Mouse (Mus musculus): Measurements from ENCODE around the gene Cant1. TPM values are rescaled to one million over a fixed set of nuclear protein-coding genes. Genes with fewer than 3 reads are reported as not detected.

Gene Cant1
- polyA plus RNA-seq, 1 experiment from 2014 or later, result 33.4 TPM

DNA sequence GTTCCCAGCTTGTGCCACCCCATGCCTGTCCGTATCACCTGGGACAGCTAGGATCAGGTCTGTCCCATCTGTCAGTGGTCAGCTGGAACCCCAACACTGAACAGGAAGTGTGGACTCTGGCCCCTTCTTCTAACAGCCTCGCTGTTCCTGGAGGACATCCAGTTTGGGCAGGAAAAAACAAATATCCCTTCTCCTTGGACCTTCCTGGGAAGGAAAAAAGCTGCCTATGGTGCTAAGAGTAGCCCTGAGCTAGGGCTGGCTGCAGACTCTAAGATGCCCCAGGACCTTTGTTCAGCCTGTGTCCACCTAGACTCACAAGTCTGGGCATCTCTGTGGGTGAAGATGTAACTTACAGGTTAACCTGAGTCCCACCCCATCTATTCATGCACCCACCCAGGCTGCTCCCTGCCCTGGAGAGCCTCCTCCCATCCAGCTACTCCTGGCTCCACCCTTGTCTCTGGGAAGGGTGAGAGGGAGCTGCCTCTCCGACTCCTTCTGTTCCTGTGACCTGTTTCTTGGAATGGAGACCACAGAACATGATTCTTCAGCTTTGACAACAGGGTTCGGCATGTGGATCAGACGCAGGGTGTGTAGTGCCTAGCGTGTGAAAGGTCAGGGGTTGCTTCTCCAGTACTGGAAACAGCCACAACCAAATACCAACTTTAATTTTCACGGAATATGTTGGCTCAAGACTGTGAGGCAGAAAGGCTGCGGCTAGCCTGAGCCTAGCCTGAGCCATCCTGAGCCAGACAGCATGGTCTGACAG is 10.2 kb upstream of the Cant1 start:
- peak overlapping the region; percentile 37 for H3K4me3 ChIP-seq
- no peak for ATAC-seq (ENCODE audit: insufficient number of reproducible peaks, insufficient read depth, low FRiP score, low TSS enrichment)
- H3K9me3 ChIP-seq, result no peaks in the 10 kb centered on the region
- H3K9ac ChIP-seq, result peak overlapping the region; percentile 52
- 50% methylated on average over 8 of the region's 8 CpGs for WGBS
- peak overlapping the region; percentile 32 for H3K27ac ChIP-seq
- H3K4me2 ChIP-seq (replicated peaks), result peak overlapping the region; percentile 53
- no peaks in the 10 kb centered on the region for H3K27me3 ChIP-seq
- peaks cover 54% of the 10 kb centered on the region for H3K4me1 ChIP-seq
- H3K36me3 ChIP-seq, result no peaks in the 10 kb centered on the region

DNA sequence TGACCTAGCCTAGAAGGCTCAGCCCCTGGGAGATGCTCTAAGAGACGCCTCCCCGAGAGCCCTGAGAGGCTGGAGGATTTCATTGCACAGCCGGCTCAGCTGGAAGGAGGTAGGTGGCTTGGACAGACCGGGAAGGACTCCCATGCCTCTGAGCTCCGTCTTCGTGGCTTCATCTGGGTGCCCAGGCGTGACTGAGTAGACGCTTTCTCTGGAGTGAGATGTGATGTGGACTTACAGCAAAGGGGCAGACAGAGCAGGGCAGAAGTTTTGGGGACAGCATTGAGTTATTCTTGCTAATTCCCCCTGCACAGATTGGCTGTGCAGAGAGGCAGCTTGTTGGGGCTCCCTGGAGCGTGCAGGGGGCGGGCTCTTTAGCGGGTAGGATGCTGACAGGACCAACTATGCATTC is 9.6 kb upstream of the Cant1 start:
- no peak for ATAC-seq (ENCODE audit: insufficient number of reproducible peaks, insufficient read depth, low FRiP score, low TSS enrichment)
- Histone ChIP-seq H3K36me3 (no peaks in the 10 kb centered on the region), H3K4me1 (peaks cover 54% of the 10 kb centered on the region), H3K27me3 (no peaks in the 10 kb centered on the region), H3K9ac (peak overlapping the region; percentile 52), H3K27ac (peak overlapping the region; percentile 84), H3K9me3 (no peaks in the 10 kb centered on the region), H3K4me2 (replicated peaks) (peak overlapping the region; percentile 53), H3K4me3 (peak overlapping the region; percentile 37)
- WGBS, result 5% methylated on average over 11 of the region's 11 CpGs

DNA sequence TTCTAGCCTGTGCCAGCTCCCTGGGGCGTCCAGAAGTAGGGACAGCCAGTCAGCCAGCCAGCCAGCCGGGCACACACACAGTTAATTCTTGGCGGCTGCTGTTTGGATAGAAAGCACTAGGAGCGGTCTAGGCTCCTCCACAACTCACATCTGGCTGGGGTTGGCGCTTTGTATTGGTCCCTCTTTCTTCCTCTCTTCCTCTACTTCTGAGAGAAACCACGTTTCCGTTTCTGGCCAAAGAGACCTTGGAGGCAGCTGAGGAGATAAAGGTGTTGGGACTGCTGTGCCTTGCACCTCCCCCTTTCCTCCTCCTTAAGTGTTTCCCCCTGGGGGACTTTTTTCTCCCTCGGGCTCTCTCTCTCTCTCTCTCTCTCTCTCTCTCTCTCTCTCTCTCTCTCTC is 9.1 kb upstream of the Cant1 start, which contains the start of gene C1qtnf1:
TSS of gene C1qtnf1 (plus strand) at position 218 of the 400 bp plus-strand sequence.
- Histone ChIP-seq H3K9me3 (no peaks in the 10 kb centered on the region), H3K36me3 (no peaks in the 10 kb centered on the region), H3K4me1 (peaks cover 51% of the 10 kb centered on the region), H3K4me2 (replicated peaks) (peak within 1 kb of the TSS; percentile 53), H3K27ac (peak within 1 kb of the TSS; percentile 84), H3K9ac (peak within 1 kb of the TSS; percentile 52), H3K4me3 (peak within 1 kb of the TSS; percentile 37), H3K27me3 (no peaks in the 10 kb centered on the region)
- no peak for ATAC-seq (ENCODE audit: insufficient number of reproducible peaks, insufficient read depth, low FRiP score, low TSS enrichment)
- WGBS, result under 1% methylated on average over 8 of the region's 8 CpGs

DNA sequence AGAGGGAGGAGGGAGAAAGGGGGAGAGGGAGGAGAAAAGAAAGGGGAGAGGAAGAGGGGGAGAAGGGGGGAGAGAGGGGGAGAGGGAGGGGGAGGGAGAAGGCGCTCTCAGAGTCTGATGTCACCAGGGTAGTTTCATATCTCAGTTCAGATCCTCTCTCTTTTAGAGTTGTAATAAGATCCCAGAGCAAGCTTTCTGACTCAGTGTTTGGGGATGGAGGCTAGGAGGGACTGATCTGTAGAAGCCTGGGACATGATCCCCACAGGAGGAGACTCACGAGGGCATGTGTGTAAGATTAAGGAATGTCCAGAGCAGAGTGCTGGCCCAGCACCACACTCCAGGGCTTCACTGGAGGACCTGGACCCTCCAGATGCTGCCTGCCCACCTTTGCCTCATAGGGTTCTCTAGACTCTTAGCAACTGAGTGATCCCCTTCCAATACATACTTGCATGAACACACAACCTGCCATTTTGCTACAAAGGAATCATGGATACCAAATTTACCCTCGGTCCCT is 8.4 kb upstream of the Cant1 start:
- Histone ChIP-seq H3K27ac (peak overlapping the region; percentile 84), H3K4me3 (peak overlapping the region; percentile 37; the same call in 1 of the 2 replicates), H3K36me3 (no peaks in the 10 kb centered on the region), H3K9me3 (no peaks in the 10 kb centered on the region), H3K4me1 (peaks cover 51% of the 10 kb centered on the region), H3K4me2 (replicated peaks) (peak overlapping the region; percentile 53), H3K9ac (no peak overlapping the region), H3K27me3 (no peaks in the 10 kb centered on the region)
- no peak for ATAC-seq (ENCODE audit: insufficient number of reproducible peaks, insufficient read depth, low FRiP score, low TSS enrichment)
- WGBS, result 32% methylated on average over 3 of the region's 3 CpGs

DNA sequence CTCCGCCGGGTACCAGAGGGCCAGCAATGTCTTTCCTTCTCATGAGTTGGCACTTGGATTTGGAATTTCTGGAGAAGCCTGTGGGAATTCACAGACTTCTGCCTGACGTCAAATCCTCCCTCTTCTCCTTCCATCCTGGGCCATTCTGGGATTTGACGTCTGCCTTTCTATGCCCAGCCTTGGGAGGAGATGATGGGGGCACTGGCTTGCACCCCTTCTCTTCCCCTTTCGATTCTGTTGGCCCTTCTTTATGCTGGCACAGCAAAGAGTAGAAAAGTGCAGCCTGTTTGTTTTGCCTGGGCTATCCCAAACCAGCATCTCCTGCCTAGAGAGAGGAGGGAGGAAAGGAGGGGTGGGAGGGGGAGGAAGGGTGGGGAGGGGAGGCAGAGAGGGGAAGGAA is 7.9 kb upstream of the Cant1 start:
- 0 out of 2 replicates have a peak overlapping the region, but pooled peaks have one; percentile 15 for H3K9ac ChIP-seq
- H3K4me3 ChIP-seq, result no peak overlapping the region
- no peak for ATAC-seq (ENCODE audit: insufficient number of reproducible peaks, insufficient read depth, low FRiP score, low TSS enrichment)
- H3K27me3 ChIP-seq, result no peaks in the 10 kb centered on the region
- no peaks in the 10 kb centered on the region for H3K36me3 ChIP-seq
- H3K27ac ChIP-seq, result 0 out of 2 replicates have a peak overlapping the region, but pooled peaks have one; percentile 9
- no peaks in the 10 kb centered on the region for H3K9me3 ChIP-seq
- 78% methylated on average over 5 of the region's 5 CpGs for WGBS
- peaks cover 51% of the 10 kb centered on the region for H3K4me1 ChIP-seq
- H3K4me2 ChIP-seq (replicated peaks), result no peak overlapping the region

DNA sequence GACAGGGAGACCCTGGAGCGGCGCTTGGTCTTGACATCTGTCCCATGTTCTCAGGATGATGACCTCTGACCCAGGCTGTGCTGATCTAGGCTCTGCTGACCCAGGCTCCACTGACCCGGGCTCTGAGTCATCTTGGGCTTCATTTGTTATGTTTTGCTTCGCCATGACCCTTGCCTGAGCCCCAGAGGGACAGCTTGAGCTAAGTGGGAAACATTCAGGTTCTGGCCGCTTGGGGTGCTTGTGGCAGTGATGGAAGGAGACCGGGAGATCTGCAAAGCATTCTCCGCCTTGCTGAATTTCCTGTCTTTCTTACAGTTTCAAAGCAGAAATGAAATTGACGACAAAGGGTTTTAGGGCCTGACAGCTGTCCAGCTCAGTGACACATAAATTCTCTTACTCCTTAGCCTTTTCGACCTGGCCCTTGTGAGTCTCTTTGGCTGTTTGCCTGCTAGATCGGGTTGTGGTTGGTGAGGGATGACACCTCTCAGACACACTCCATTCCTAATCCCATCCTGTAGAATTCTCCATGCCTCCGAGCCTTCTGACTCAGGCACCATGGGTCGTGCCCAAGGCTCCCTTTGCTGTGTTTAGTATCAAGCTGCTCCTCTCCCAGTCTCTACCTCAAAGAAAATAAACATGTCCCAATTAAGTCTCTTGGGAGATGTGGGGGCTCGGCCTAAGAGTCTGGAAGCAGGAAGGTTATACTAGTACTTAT is 5.9 kb upstream of the Cant1 start:
- no peak overlapping the region for H3K27ac ChIP-seq
- H3K27me3 ChIP-seq, result no peaks in the 10 kb centered on the region
- no peak overlapping the region for H3K4me2 ChIP-seq (replicated peaks)
- H3K4me3 ChIP-seq, result no peak overlapping the region
- H3K36me3 ChIP-seq, result no peaks in the 10 kb centered on the region
- no peak overlapping the region for H3K9ac ChIP-seq
- no peak for ATAC-seq (ENCODE audit: insufficient number of reproducible peaks, insufficient read depth, low FRiP score, low TSS enrichment)
- WGBS, result 38% methylated on average over 13 of the region's 13 CpGs
- H3K9me3 ChIP-seq, result no peaks in the 10 kb centered on the region
- peaks cover 37% of the 10 kb centered on the region for H3K4me1 ChIP-seq

DNA sequence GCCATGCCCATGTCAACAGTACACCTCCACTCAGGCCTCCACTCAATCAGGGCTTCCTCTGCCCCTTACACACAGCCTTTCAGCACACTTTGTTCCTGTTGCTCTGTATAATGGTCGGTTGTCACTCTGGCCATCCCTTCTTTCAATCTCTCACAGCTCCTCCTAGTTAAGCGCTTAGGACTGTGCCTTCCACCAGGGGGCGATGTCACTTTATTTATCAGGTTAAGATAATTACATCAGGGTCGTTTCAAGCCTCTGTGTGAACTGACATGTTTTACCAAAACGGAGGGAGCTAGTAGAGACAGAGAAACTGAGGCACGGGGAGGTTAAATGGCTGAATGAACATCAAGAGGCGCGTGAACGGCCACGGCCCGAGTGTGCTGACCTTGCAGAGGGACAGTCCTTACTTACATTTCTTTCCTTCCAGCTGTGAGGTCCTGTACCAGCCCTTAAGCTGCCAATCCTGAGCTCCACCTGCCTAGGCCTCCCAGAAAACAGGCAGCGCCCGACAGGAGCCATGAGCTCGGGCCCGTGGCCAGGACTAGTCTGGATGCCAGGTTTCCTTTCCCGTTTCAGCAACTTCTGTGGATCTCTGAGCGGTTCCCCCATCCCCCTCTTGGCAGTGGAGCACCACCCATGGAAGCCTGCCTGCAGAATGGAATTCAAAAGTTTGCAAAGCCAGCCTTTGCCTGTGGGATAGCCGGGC is 4.5 kb upstream of the Cant1 start:
- 0 out of 2 replicates have a peak overlapping the region, but pooled peaks have one; percentile 5 for H3K4me3 ChIP-seq
- no peaks in the 10 kb centered on the region for H3K9me3 ChIP-seq
- ATAC-seq (ENCODE audit: insufficient number of reproducible peaks, insufficient read depth, low FRiP score, low TSS enrichment), result no peak
- peak overlapping the region; percentile 20; the same call in 1 of the 2 replicates for H3K9ac ChIP-seq
- H3K27me3 ChIP-seq, result no peaks in the 10 kb centered on the region
- peak overlapping the region; percentile 38 for H3K4me2 ChIP-seq (replicated peaks)
- H3K4me1 ChIP-seq, result peaks cover 32% of the 10 kb centered on the region
- no peak overlapping the region for H3K27ac ChIP-seq
- WGBS, result 6% methylated on average over 18 of the region's 18 CpGs
- no peaks in the 10 kb centered on the region for H3K36me3 ChIP-seq

DNA sequence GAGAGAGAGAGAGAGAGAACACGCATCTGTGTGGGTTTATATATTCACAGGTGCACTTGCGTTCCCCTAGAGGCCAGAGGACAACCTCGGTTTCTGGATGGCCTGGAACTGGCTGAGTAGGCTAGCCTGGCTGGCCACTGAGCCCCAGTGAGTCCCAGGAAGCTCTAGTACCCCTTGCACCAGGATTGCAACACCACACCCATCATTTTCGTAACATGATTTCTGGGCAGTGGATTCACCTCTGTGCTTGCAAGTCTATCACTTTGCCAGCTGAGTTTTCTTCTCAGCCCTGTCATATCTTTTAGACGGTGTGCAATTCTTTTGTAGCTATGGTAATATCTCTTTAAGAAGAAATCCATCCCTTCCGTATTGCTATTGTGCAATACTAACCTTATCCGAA is 1.4 kb upstream of the Cant1 start:
- no peak for ATAC-seq (ENCODE audit: insufficient number of reproducible peaks, insufficient read depth, low FRiP score, low TSS enrichment)
- WGBS, result 78% methylated on average over 7 of the region's 7 CpGs
- peaks cover 29% of the 10 kb centered on the region for H3K4me1 ChIP-seq

DNA sequence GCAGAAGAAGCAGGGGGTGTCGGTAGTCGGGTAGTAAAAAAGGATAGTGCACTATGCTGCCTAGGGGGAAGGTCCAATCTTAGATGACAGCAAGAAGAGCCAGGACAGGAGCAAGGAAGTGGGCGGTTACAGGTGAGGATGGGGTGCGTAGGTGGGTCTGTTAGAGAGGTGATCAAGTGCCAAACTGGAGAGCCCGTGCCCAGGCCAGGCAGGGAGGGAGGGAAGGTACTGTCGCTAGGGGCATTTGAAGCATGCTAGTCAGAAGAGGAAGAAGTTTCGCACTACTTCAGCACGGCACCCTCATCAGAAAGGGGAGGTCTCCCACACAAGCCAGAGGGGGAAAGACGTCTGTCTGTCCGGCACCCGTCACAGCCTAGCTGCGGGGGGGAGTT is 448 bp downstream of the Cant1 start:
- H3K27me3 ChIP-seq, result no peaks in the 10 kb centered on the region
- peaks cover 22% of the 10 kb centered on the region for H3K4me1 ChIP-seq
- peak overlapping the region; percentile 88 for H3K4me2 ChIP-seq (replicated peaks)
- H3K27ac ChIP-seq, result peak overlapping the region; percentile 73
- peaks cover 29% of the 10 kb centered on the region for H3K36me3 ChIP-seq
- WGBS, result 6% methylated on average over 12 of the region's 12 CpGs
- peak overlapping the region; percentile 70 for H3K4me3 ChIP-seq
- peak overlapping the region; percentile 81 for H3K9ac ChIP-seq
- ATAC-seq (ENCODE audit: insufficient number of reproducible peaks, insufficient read depth, low FRiP score, low TSS enrichment), result peak; percentile 10; the same call in 1 of the 2 replicates
- no peaks in the 10 kb centered on the region for H3K9me3 ChIP-seq

More for the DNA sequence above, 1.4 kb upstream of the Cant1 start:
- Histone ChIP-seq H3K36me3 (peaks cover 12% of the 10 kb centered on the region; the same call in 1 of the 2 replicates), H3K4me2 (replicated peaks) (no peak overlapping the region), H3K27me3 (no peaks in the 10 kb centered on the region), H3K9ac (no peak overlapping the region), H3K9me3 (no peaks in the 10 kb centered on the region), H3K4me3 (no peak overlapping the region), H3K27ac (no peak overlapping the region)

DNA sequence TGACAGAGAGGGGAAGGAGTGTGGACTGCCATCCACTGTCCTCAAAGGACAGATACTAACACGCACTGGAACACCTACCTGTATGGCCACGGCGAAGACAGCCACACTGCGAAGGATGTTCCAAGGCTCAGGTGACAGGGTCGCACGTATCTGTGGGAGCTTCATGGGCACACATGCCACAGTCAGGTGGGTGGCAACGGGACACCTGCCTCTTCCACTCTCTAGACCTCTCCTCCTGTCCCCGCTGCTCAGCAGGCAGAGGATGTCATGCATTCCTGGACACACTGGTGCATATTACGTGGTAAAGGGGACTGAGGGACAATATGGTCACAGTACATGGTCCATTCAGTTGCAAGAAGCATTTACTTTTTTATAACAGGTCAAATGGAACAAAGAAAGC is 1.4 kb downstream of the Cant1 start:
- H3K4me3 ChIP-seq, result no peak overlapping the region
- peak overlapping the region; percentile 88; the same call in 1 of the 2 replicates for H3K4me2 ChIP-seq (replicated peaks)

DNA sequence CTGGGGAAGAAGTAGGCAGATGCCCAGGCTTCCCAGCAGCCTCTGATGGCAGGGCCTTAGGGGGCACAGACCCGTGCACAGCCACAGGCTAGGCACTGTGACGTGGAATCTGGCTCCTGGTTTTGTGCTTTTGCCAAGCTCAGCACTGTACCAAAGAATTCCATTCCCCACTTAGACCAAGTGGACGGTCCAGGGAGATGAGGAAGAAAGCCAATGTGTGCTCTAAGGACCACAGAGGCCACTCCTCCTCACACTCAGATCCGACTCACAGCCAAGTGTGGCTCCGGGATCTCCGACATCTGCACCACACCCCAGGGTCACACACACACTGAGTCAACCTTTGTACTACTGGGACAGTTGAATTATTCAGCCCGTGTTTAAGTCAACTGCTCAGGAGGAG is 2.8 kb downstream of the Cant1 start:
- no peaks in the 10 kb centered on the region for H3K27me3 ChIP-seq
- H3K27ac ChIP-seq, result no peak overlapping the region
- H3K9me3 ChIP-seq, result no peaks in the 10 kb centered on the region
- H3K4me3 ChIP-seq, result no peak overlapping the region
- H3K4me1 ChIP-seq, result peaks cover 21% of the 10 kb centered on the region
- 82% methylated on average over 7 of the region's 7 CpGs for WGBS
- H3K4me2 ChIP-seq (replicated peaks), result no peak overlapping the region
- H3K36me3 ChIP-seq, result peaks cover 37% of the 10 kb centered on the region
- no peak overlapping the region for H3K9ac ChIP-seq
- ATAC-seq (ENCODE audit: insufficient number of reproducible peaks, insufficient read depth, low FRiP score, low TSS enrichment), result no peak

More for the DNA sequence above, 1.4 kb downstream of the Cant1 start:
- ATAC-seq (ENCODE audit: insufficient number of reproducible peaks, insufficient read depth, low FRiP score, low TSS enrichment), result no peak
- Histone ChIP-seq H3K27me3 (no peaks in the 10 kb centered on the region), H3K36me3 (peaks cover 34% of the 10 kb centered on the region), H3K4me1 (peaks cover 21% of the 10 kb centered on the region), H3K27ac (no peak overlapping the region), H3K9ac (peak overlapping the region; percentile 81), H3K9me3 (no peaks in the 10 kb centered on the region)
- 92% methylated on average over 9 of the region's 9 CpGs for WGBS

Measured in embryonic facial prominence, embryonic 12.5 days (tissue).